Mouse (Mus musculus) heart, embryonic 10.5 days (tissue): Measurements from ENCODE around the gene Nek11. TPM values are rescaled to one million over a fixed set of nuclear protein-coding genes. Genes with fewer than 3 reads are reported as not detected.

Experiments used
- DNase-seq: peaks from one replicate; pipeline ENCODE4 v3.0.0-alpha.2; 2017; ENCODE audit warnings: low spot score
- H3K27ac ChIP-seq: fragments of 300-500 bp; sonication (generic); 2 replicates; pipeline ENCODE4 v1.5.1; 2016; ENCODE audit warnings: mild to moderate bottlenecking
- H3K27me3 ChIP-seq: fragments of 300-500 bp; sonication (generic); 2 replicates; pipeline ENCODE4 v1.6.1; 2016; ENCODE audit warnings: mild to moderate bottlenecking; ENCODE audit not compliant: poor library complexity, insufficient read depth, severe bottlenecking
- H3K36me3 ChIP-seq: fragments of 300-500 bp; sonication (generic); 2 replicates; pipeline ENCODE4 v1.6.1; 2016; ENCODE audit warnings: mild to moderate bottlenecking, moderate library complexity
- H3K4me1 ChIP-seq: fragments of 300-500 bp; sonication (generic); 2 replicates; pipeline ENCODE4 v1.6.1; 2016; ENCODE audit warnings: mild to moderate bottlenecking
- H3K4me3 ChIP-seq: fragments of 300-500 bp; sonication (generic); 2 replicates; pipeline ENCODE4 v1.5.1; 2016; ENCODE audit warnings: mild to moderate bottlenecking, moderate library complexity
- H3K9me3 ChIP-seq: fragments of 300-500 bp; sonication (generic); 2 replicates; pipeline ENCODE4 v1.6.1; 2016; ENCODE audit warnings: mild to moderate bottlenecking, moderate library complexity
- whole genome bisulfite sequencing: fragments of 180-500 bp; shearing (Covaris S2); methylation state at CpG from one replicate; pipeline ENCODE4 v1.1.7; 2016; 5-methylcytosine and 5-hydroxymethylcytosine counted together
- polyA plus RNA-seq: library from polyadenylated mRNA; unstranded; fragments of >200 nt; fragmentation: Nextera tagmentation; extraction: Ambion mirVana; gene quantifications from 2 replicates; pipeline ENCODE4 v1.2.1, GENCODE M21; 2016

Gene Nek11
- polyA plus RNA-seq, 1 experiment from 2014 or later: 0.14 TPM

DNA sequence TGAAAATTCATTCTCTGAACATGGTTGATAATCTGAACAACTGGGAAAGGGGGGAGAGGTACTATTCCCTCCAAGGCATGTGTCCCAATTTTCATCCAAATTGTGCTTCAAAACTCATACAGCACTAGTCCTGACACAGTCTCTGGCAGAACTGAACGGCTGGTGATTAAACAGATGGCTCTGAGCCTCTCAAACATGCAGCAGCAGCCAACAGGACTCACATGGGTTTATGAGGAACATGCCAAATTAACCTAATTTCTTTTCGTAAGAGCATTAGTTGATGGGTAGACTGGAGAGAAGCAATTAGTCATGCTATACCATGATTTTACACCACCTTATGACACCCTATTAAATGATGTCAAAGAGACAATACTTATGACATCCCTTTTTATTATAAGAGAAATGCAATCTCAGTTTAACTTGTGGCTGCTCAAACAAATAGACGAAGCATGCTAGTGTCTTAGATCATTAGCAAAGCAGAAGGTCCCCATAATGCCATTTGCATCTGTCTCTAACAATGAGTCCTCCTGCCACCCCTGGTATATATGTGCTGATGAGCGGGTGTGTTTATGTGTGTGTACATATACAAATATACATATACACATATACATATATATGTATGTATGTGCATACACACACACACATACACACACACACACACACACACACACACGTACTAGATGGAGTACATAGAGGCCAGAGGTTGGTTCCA is 31.6 kb downstream of the Nek11 start:
- no peaks in the 10 kb centered on the region for H3K27me3 ChIP-seq
- 82% methylated on average over 5 of the region's 5 CpGs for WGBS
- no peaks in the 10 kb centered on the region for H3K4me1 ChIP-seq
- H3K4me3 ChIP-seq: no peak overlapping the region
- no peak overlapping the region for H3K27ac ChIP-seq
- H3K36me3 ChIP-seq: no peaks in the 10 kb centered on the region
- no peak for DNase-seq
- no peaks in the 10 kb centered on the region for H3K9me3 ChIP-seq

- Histone ChIP-seq H3K4me3 (no peak overlapping the region), H3K27me3 (no peaks in the 10 kb centered on the region), H3K36me3 (no peaks in the 10 kb centered on the region), H3K4me1 (no peaks in the 10 kb centered on the region), H3K27ac (no peak overlapping the region), H3K9me3 (no peaks in the 10 kb centered on the region)
- 78% methylated on average over 2 of the region's 2 CpGs for WGBS
- no peak for DNase-seq
These were observed 33.1 kb downstream of the Nek11 start for GRCm38 (mm10) chr9:105362181-105362580.

DNA sequence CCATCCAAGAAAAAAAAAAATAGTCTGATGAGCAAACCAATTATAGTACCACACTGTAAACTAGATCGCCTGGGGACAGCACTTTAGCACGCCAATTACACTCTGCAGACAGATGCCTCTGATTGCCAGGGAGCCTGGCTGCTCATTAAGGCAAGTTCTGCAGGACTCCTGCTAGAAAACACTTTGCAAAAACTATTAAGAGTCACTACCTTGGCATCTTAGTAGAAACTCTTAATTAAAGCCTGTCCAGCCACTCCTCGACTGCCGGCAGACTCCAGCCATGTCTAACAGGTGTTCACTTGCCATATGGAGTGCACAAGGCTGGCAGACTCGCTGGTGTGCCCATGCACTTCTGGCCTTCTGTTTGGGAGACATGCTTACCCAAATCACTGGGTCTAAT is 46.3 kb downstream of the Nek11 start:
- H3K4me1 ChIP-seq: no peaks in the 10 kb centered on the region
- no peak for DNase-seq
- no peaks in the 10 kb centered on the region for H3K36me3 ChIP-seq
- WGBS: 78% methylated on average over 5 of the region's 5 CpGs
- no peak overlapping the region for H3K4me3 ChIP-seq
- H3K9me3 ChIP-seq: no peaks in the 10 kb centered on the region
- no peaks in the 10 kb centered on the region for H3K27me3 ChIP-seq
- H3K27ac ChIP-seq: no peak overlapping the region

DNA sequence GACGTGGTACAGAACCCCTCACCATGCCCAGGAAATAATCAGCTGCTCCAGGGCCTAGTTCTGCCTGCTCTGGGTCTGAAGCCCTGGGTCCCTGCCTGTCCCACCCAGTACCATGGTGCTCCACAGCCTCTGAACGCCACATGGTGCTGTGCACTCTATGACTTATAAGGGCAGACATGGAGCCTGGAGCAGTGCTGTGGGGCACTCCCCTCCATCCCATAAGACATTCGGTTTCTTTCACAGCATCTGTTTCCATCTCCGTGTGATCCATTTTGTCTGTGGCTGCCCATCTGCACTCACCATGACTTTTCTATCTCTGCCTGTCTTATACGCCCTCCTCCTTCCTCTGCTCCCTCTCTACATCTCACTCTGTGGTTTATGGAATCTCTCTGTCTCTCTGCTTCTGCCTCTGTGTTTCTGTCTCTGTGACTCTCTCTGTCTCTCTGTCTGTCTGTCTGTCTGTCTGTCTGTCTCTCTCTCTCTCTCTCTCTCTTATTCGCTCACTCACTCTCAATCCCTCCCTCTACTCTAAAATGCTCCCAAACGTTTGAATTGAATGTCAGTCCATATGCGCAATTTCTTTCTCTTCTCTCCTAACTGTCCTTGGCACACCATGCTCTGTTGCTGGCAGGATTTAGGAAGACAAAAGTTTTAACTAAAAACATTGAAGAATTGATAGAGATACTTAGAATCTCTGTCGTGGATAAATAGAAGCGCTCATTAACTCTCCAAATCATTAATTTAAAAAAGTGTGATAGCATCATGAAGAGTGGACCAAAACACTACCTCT is 46.9 kb downstream of the Nek11 start:
- no peak for DNase-seq
- Histone ChIP-seq H3K4me3 (no peak overlapping the region), H3K27me3 (no peaks in the 10 kb centered on the region), H3K36me3 (no peaks in the 10 kb centered on the region), H3K27ac (no peak overlapping the region), H3K9me3 (no peaks in the 10 kb centered on the region), H3K4me1 (no peaks in the 10 kb centered on the region)
- 75% methylated on average over 10 of the region's 10 CpGs for WGBS

DNA sequence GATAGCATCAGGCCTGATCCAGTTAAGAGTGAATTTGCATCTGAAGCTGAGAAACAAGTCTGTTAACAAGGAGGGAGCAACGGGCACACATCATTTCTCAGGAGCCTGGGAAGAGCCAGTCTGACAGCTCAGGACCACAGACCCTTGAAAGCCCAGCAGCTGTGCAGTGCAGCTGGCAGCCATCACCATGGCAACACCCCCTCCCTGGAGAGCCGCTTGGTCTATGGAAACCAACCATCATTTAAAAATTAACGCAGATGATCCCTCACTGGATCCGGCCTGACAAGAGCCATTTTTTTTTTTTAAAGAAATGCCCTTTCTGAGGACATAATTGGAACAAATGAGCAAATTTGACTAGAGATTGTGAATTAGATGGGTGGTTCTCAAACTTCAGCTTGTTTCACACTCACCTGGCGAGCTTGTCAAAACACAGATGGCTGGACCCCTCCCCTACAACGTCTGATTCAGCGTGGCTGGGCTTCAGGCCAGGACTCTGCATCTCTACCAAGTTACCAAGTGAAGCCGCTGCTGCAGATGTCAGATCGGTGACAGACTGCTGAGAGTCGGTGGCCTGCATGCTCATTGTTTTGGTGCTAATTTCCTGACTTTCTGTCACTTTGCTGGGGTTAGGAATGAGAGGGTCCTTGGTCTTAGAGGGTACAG is 52.2 kb downstream of the Nek11 start:
- Histone ChIP-seq H3K36me3 (no peaks in the 10 kb centered on the region), H3K4me1 (no peaks in the 10 kb centered on the region), H3K9me3 (no peaks in the 10 kb centered on the region), H3K27ac (no peak overlapping the region), H3K27me3 (no peaks in the 10 kb centered on the region), H3K4me3 (no peak overlapping the region)
- WGBS: 68% methylated on average over 10 of the region's 10 CpGs
- DNase-seq: no peak

DNA sequence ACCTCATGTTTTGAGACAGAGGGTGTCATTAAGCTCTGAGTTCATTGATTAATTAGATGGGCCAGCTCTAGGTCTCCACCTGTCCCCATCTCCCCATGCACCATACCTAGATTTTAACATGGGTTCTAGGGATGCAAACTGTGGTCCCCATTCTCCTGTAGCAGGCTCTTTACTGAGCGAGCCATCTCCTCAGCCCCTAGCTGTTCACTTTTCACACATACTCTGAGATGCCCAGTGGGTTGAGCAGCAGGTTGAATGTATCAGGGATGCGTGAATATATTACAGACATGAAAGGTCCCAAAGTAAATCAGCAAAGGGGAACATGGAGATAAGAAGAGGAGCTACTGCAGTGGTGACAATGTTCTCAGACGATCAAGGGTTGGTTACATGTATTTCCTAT is 52.8 kb downstream of the Nek11 start:
- no peak for DNase-seq
- no peaks in the 10 kb centered on the region for H3K27me3 ChIP-seq
- no peaks in the 10 kb centered on the region for H3K4me1 ChIP-seq
- H3K36me3 ChIP-seq: no peaks in the 10 kb centered on the region
- no peak overlapping the region for H3K4me3 ChIP-seq
- H3K9me3 ChIP-seq: no peaks in the 10 kb centered on the region
- H3K27ac ChIP-seq: no peak overlapping the region
- WGBS: 83% methylated on average over 3 of the region's 3 CpGs

DNA sequence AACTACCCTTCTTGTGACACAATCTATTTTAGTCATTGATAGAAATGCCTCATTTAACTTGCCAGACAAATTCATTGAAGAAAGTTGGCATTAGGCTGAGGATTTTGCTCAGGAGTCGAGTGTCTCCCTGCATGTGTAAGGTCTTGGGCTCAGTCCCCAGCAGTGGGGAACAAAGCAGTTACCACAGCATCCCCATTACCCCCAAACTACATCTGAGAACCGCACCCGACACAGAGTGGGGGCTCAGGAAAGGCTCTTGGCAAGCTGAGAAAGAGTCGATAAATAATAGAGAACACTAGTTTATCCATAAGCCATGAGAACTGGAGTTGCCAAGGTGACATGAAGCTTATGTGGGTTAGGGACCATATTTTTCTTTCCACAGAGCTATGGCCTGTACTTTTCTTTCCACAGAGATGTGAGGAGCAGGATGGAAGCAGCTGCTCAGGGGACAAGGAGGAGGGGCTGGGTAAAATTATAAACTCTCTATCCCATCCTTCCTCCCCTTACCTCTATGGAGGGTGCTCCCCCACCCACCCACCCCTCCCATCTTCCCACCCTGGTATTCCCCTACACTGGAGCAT is 62.8 kb downstream of the Nek11 start:
- Histone ChIP-seq H3K9me3 (no peaks in the 10 kb centered on the region), H3K4me3 (no peak overlapping the region), H3K27me3 (no peaks in the 10 kb centered on the region), H3K4me1 (no peaks in the 10 kb centered on the region), H3K36me3 (no peaks in the 10 kb centered on the region), H3K27ac (no peak overlapping the region)
- 80% methylated on average over 4 of the region's 4 CpGs for WGBS
- DNase-seq: no peak

- Histone ChIP-seq H3K27me3 (no peaks in the 10 kb centered on the region), H3K4me3 (no peak overlapping the region), H3K27ac (no peak overlapping the region), H3K4me1 (no peaks in the 10 kb centered on the region), H3K36me3 (no peaks in the 10 kb centered on the region), H3K9me3 (no peaks in the 10 kb centered on the region)
- 83% methylated on average over 10 of the region's 10 CpGs for WGBS
- no peak for DNase-seq
These were observed 73.5 kb downstream of the Nek11 start for GRCm38 (mm10) chr9:105321856-105322255.

GRCm38 (mm10) chr9:105313250-105313649 is 82.1 kb downstream of the Nek11 start:
- no peaks in the 10 kb centered on the region for H3K9me3 ChIP-seq
- no peaks in the 10 kb centered on the region for H3K36me3 ChIP-seq
- H3K4me3 ChIP-seq: no peak overlapping the region
- 84% methylated on average over 10 of the region's 10 CpGs for WGBS
- no peak overlapping the region for H3K27ac ChIP-seq
- H3K27me3 ChIP-seq: no peaks in the 10 kb centered on the region
- no peaks in the 10 kb centered on the region for H3K4me1 ChIP-seq
- no peak for DNase-seq

GRCm38 (mm10) chr9:105312686-105313085 is 82.6 kb downstream of the Nek11 start:
- no peaks in the 10 kb centered on the region for H3K27me3 ChIP-seq
- H3K9me3 ChIP-seq: no peaks in the 10 kb centered on the region
- no peak for DNase-seq
- no peaks in the 10 kb centered on the region for H3K4me1 ChIP-seq
- H3K27ac ChIP-seq: no peak overlapping the region
- no peak overlapping the region for H3K4me3 ChIP-seq
- 93% methylated on average over 1 of the region's 1 CpGs for WGBS
- no peaks in the 10 kb centered on the region for H3K36me3 ChIP-seq

DNA sequence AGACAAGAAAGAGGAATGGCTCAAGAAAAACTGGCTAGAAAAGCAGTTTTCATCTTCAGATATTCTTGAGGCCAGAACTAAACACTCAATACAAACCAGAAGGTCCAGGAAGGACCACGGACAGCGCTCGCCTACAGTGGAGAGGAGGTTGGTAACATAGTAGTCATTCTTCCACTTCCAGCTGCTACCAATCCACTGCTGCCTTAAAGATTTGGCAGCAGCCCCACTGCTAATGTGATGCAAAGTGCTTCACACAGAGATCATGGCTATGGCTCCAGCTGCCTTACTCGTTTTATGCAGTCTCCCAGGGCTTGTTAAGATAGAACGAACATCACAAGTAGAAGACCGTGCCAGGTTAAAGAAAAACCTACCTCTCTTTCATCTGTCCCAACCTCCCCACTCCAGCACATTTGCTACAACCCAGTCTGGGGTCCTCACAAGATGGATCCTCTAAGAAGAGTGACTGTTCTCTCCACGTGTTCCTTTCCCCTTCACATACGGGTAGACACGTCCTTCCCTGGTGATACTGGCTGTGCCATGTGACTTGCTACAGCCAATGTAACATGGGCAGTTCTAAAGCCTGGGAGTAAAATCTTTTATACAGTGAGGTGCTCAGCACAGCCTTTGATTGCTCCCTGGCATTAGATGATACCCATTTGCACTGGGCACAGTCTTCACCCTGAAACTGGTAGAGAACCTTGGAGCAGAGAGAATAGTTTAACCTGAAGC is 85.6 kb downstream of the Nek11 start:
- no peaks in the 10 kb centered on the region for H3K4me1 ChIP-seq
- no peak overlapping the region for H3K4me3 ChIP-seq
- no peaks in the 10 kb centered on the region for H3K36me3 ChIP-seq
- DNase-seq: no peak
- no peaks in the 10 kb centered on the region for H3K9me3 ChIP-seq
- H3K27ac ChIP-seq: no peak overlapping the region
- no peaks in the 10 kb centered on the region for H3K27me3 ChIP-seq
- WGBS: 35% methylated on average over 9 of the region's 9 CpGs

DNA sequence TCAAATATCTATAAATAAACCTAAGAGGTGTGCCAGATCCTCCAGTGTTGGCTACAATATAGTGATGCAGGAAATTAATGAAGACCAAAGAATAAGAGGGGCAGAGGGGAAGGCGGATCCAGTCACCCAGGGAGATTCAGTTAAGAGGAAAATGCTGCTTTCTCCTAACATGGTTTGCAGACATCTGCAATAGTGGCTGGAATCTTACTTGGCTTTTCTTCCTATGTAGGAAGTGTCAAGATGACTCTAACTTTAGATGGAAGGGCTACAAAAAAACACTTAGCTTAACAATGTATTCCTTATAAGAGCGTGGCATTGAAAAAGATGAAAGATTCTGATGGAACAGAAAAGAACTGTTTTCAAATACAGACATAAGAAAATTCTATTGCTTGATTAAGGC is 89.3 kb downstream of the Nek11 start:
- Histone ChIP-seq H3K4me3 (no peak overlapping the region), H3K4me1 (no peaks in the 10 kb centered on the region), H3K9me3 (no peaks in the 10 kb centered on the region), H3K27me3 (no peaks in the 10 kb centered on the region), H3K36me3 (no peaks in the 10 kb centered on the region), H3K27ac (no peak overlapping the region)
- no peak for DNase-seq
- WGBS: 82% methylated on average over 2 of the region's 2 CpGs
